Mouse (Mus musculus) neural tube, embryonic 13.5 days (tissue): Measurements from ENCODE around the gene Tnfaip1. TPM values are rescaled to one million over a fixed set of nuclear protein-coding genes. Genes with fewer than 3 reads are reported as not detected.

Experiments used
- ATAC-seq: fragments of 200-750 bp; cut with Nextera tagmentation; 2 replicates; pipeline ENCODE4 v1.8.0; 2017; ENCODE audit warnings: low read depth, mild to moderate bottlenecking, moderate TSS enrichment, moderate library complexity
- H3K27ac ChIP-seq: fragments of 300-500 bp; sonication (generic); replicated peaks from 2 replicates; pipeline ENCODE4 v1.5.1; 2015; ENCODE audit warnings: moderate library complexity, mild to moderate bottlenecking, inconsistent platforms
- H3K27me3 ChIP-seq: fragments of 300-500 bp; sonication (generic); 2 replicates; pipeline ENCODE4 v1.6.1; 2015; ENCODE audit warnings: mild to moderate bottlenecking, inconsistent platforms
- H3K36me3 ChIP-seq: fragments of 300-500 bp; sonication (generic); 2 replicates; pipeline ENCODE4 v1.6.1; 2015; ENCODE audit warnings: mild to moderate bottlenecking, inconsistent platforms
- H3K4me1 ChIP-seq: fragments of 300-500 bp; sonication (generic); replicated peaks from 2 replicates; pipeline ENCODE4 v1.6.1; 2015; ENCODE audit warnings: inconsistent platforms
- H3K4me2 ChIP-seq: fragments of 300-500 bp; sonication (generic); 2 replicates; pipeline ENCODE4 v1.6.1; 2015; ENCODE audit warnings: inconsistent platforms, mild to moderate bottlenecking, moderate library complexity
- H3K4me3 ChIP-seq: fragments of 300-500 bp; sonication (generic); 2 replicates; pipeline ENCODE4 v1.5.1; 2015; ENCODE audit warnings: mild to moderate bottlenecking, inconsistent platforms
- H3K9ac ChIP-seq: fragments of 300-500 bp; sonication (generic); 2 replicates; pipeline ENCODE4 v1.6.1; 2015; ENCODE audit warnings: moderate library complexity, mild to moderate bottlenecking, inconsistent platforms
- H3K9me3 ChIP-seq: fragments of 300-500 bp; sonication (generic); 2 replicates; pipeline ENCODE4 v1.6.1; 2016; ENCODE audit warnings: inconsistent platforms
- WGBS: fragments of 180-500 bp; shearing (Covaris S2); methylation state at CpG from one replicate; pipeline ENCODE4 v1.1.7; 2015; 5-methylcytosine and 5-hydroxymethylcytosine counted together
- polyA plus RNA-seq: library from polyadenylated mRNA; unstranded; fragments of >200 nt; fragmentation: Nextera tagmentation; extraction: Ambion mirVana; gene quantifications from 2 replicates; pipeline ENCODE4 v1.2.1, GENCODE M21; 2015

Gene Tnfaip1
- polyA plus RNA-seq, 1 experiment from 2014 or later: 50.7 TPM

- peaks cover 28% of the 10 kb centered on the region for H3K4me1 ChIP-seq
- peak; percentile 96 for ATAC-seq
- peak within 1 kb of the TSS; percentile 98 for H3K9ac ChIP-seq
- peak within 1 kb of the TSS; percentile 95 for H3K4me3 ChIP-seq
- H3K36me3 ChIP-seq: peaks cover 58% of the 10 kb centered on the region
- H3K4me2 ChIP-seq: peak within 1 kb of the TSS; percentile 94
- H3K27ac ChIP-seq: peak within 1 kb of the TSS; percentile 89
- no peaks in the 10 kb centered on the region for H3K9me3 ChIP-seq
- under 1% methylated on average over 66 of the region's 67 CpGs for WGBS
- H3K27me3 ChIP-seq: no peaks in the 10 kb centered on the region
These were observed 23.8 kb downstream of the Tnfaip1 start, which contains the start of the genes Tmem199 and Poldip2 for GRCm38 (mm10) chr11:78512025-78512957. Tmem199 (minus strand) TSS chr11:78512172. Poldip2 (plus strand) TSS chr11:78512193.

GRCm38 (mm10) chr11:78509148-78509547 lies 27.0 kb downstream of the Tnfaip1 start:
- Histone ChIP-seq H3K36me3 (peaks cover 53% of the 10 kb centered on the region), H3K4me2 (no peak overlapping the region), H3K27ac (no peak overlapping the region), H3K9me3 (no peaks in the 10 kb centered on the region), H3K4me3 (no peak overlapping the region), H3K27me3 (no peaks in the 10 kb centered on the region), H3K4me1 (peaks cover 26% of the 10 kb centered on the region), H3K9ac (no peak overlapping the region)
- no peak for ATAC-seq
- 77% methylated on average over 5 of the region's 5 CpGs for WGBS

GRCm38 (mm10) chr11:78505430-78505829 lies 30.7 kb downstream of the Tnfaip1 start:
- peaks cover 49% of the 10 kb centered on the region for H3K36me3 ChIP-seq
- no peaks in the 10 kb centered on the region for H3K4me1 ChIP-seq
- ATAC-seq: no peak
- no peak overlapping the region for H3K4me3 ChIP-seq
- H3K9me3 ChIP-seq: no peaks in the 10 kb centered on the region
- H3K4me2 ChIP-seq: no peak overlapping the region
- no peak overlapping the region for H3K27ac ChIP-seq
- 86% methylated on average over 3 of the region's 3 CpGs for WGBS
- H3K27me3 ChIP-seq: peaks cover 3% of the 10 kb centered on the region
- no peak overlapping the region for H3K9ac ChIP-seq

- Histone ChIP-seq H3K27me3 (peaks cover 17% of the 10 kb centered on the region), H3K9me3 (no peaks in the 10 kb centered on the region), H3K4me1 (peaks cover 4% of the 10 kb centered on the region), H3K4me3 (no peak within 1 kb of the TSS), H3K9ac (0 out of 2 replicates have a peak within 1 kb of the TSS, but pooled peaks have one; percentile 8), H3K4me2 (no peak within 1 kb of the TSS), H3K27ac (no peak within 1 kb of the TSS), H3K36me3 (peaks cover 31% of the 10 kb centered on the region)
- WGBS: 79% methylated on average over 7 of the region's 7 CpGs
- ATAC-seq: no peak
These were observed 33.1 kb downstream of the Tnfaip1 start, which contains the start of gene Sebox for GRCm38 (mm10) chr11:78502909-78503650. Sebox (plus strand) TSS chr11:78503447.

- Histone ChIP-seq H3K36me3 (peaks cover 15% of the 10 kb centered on the region), H3K4me2 (no peak overlapping the region), H3K9ac (0 out of 2 replicates have a peak overlapping the region, but pooled peaks have one; percentile 31), H3K27me3 (peaks cover 17% of the 10 kb centered on the region), H3K27ac (no peak overlapping the region), H3K4me1 (peaks cover 12% of the 10 kb centered on the region), H3K9me3 (no peaks in the 10 kb centered on the region), H3K4me3 (no peak overlapping the region)
- 82% methylated on average over 20 of the region's 20 CpGs for WGBS
- ATAC-seq: no peak
These were observed 34.6 kb downstream of the Tnfaip1 start for GRCm38 (mm10) chr11:78501529-78501928.

GRCm38 (mm10) chr11:78500623-78501202 lies 35.4 kb downstream of the Tnfaip1 start:
- WGBS: 78% methylated on average over 9 of the region's 9 CpGs
- H3K4me2 ChIP-seq: peak overlapping the region; percentile 31
- H3K4me3 ChIP-seq: peak overlapping the region; percentile 21; the same call in 1 of the 2 replicates
- peaks cover 8% of the 10 kb centered on the region for H3K36me3 ChIP-seq
- no peaks in the 10 kb centered on the region for H3K9me3 ChIP-seq
- ATAC-seq: no peak
- H3K4me1 ChIP-seq: peaks cover 21% of the 10 kb centered on the region
- H3K9ac ChIP-seq: peak overlapping the region; percentile 50; the same call in 1 of the 2 replicates
- H3K27ac ChIP-seq: no peak overlapping the region
- H3K27me3 ChIP-seq: peaks cover 21% of the 10 kb centered on the region

- peak overlapping the region; percentile 50 for H3K9ac ChIP-seq
These were observed 36.6 kb downstream of the Tnfaip1 start for GRCm38 (mm10) chr11:78499543-78499942.

GRCm38 (mm10) chr11:78499004-78499403 lies 37.1 kb downstream of the Tnfaip1 start, which contains the start of gene Vtn:
Vtn (plus strand) TSS chr11:78499091.
- peak within 1 kb of the TSS; percentile 82 for H3K4me3 ChIP-seq
- H3K9me3 ChIP-seq: no peaks in the 10 kb centered on the region
- H3K9ac ChIP-seq: peak within 1 kb of the TSS; percentile 71
- WGBS: 67% methylated on average over 7 of the region's 7 CpGs
- H3K36me3 ChIP-seq: no peaks in the 10 kb centered on the region
- peaks cover 36% of the 10 kb centered on the region for H3K27me3 ChIP-seq
- peak within 1 kb of the TSS; percentile 78 for H3K4me2 ChIP-seq
- ATAC-seq: no peak
- peak within 1 kb of the TSS; percentile 97 for H3K27ac ChIP-seq
- H3K4me1 ChIP-seq: peaks cover 38% of the 10 kb centered on the region

More at GRCm38 (mm10) chr11:78499543-78499942, 36.6 kb downstream of the Tnfaip1 start:
- peak overlapping the region; percentile 31 for H3K4me2 ChIP-seq
- H3K27me3 ChIP-seq: peaks cover 31% of the 10 kb centered on the region
- H3K36me3 ChIP-seq: no peaks in the 10 kb centered on the region
- peak overlapping the region; percentile 21 for H3K4me3 ChIP-seq
- peaks cover 32% of the 10 kb centered on the region for H3K4me1 ChIP-seq
- WGBS: 55% methylated on average over 16 of the region's 16 CpGs
- H3K27ac ChIP-seq: 0 out of 2 replicates have a peak overlapping the region, but pooled peaks have one; percentile 19
- no peaks in the 10 kb centered on the region for H3K9me3 ChIP-seq
- ATAC-seq: no peak

GRCm38 (mm10) chr11:78497544-78498522 lies 38.3 kb downstream of the Tnfaip1 start, which contains the start of gene Sarm1:
Sarm1 (minus strand) TSS chr11:78497754.
- Histone ChIP-seq H3K9ac (peak within 1 kb of the TSS; percentile 91), H3K9me3 (no peaks in the 10 kb centered on the region), H3K4me2 (peak within 1 kb of the TSS; percentile 78), H3K27me3 (peaks cover 36% of the 10 kb centered on the region), H3K27ac (peak within 1 kb of the TSS; percentile 97), H3K4me1 (peaks cover 38% of the 10 kb centered on the region), H3K36me3 (no peaks in the 10 kb centered on the region), H3K4me3 (peak within 1 kb of the TSS; percentile 82)
- 3% methylated on average over 36 of the region's 36 CpGs for WGBS
- ATAC-seq: peak; percentile 96

GRCm38 (mm10) chr11:78497071-78497541 lies 39.0 kb downstream of the Tnfaip1 start:
- Histone ChIP-seq H3K27me3 (peaks cover 42% of the 10 kb centered on the region), H3K4me3 (peak overlapping the region; percentile 82), H3K27ac (peak overlapping the region; percentile 97), H3K9me3 (no peaks in the 10 kb centered on the region), H3K36me3 (no peaks in the 10 kb centered on the region), H3K4me1 (peaks cover 38% of the 10 kb centered on the region), H3K9ac (peak overlapping the region; percentile 91), H3K4me2 (peak overlapping the region; percentile 78)
- ATAC-seq: peak; percentile 77
- under 1% methylated on average over 44 of the region's 44 CpGs for WGBS
